9 mouse cellular contexts compared by ENCODE assay signal in genomic region chr2:29846061-29846853, GRCm38 (mm10). TPM values are rescaled to one million over a fixed set of nuclear protein-coding genes. Genes with fewer than 3 reads are reported as not detected.
DNase-seq lines count a peak whose midpoint lies in the region; ATAC-seq and TF ChIP-seq lines count a peak whose summit lies in the region.
"Had no signal": no experiment of that assay in that cellular context is flagged by ENCODE, and none has a peak within 500 bp of the region (broad histone marks: within the 10 kb centered on the region; RNA-seq: fewer than 3 reads in every experiment).

No protein-coding gene starts in this region.

- DNase-seq in cerebellum, adult 2 months, result peak in 1 of 2 experiments; percentile 38
- DNase-seq in cerebellum, postnatal 4 days (ENCODE audit: low spot score in 2 of 2), result no peak
- peak; percentile 61 to 66 for DNase-seq in right cerebral cortex, postnatal 10 days (ENCODE audit: low spot score in 2 of 2)
- no peak for DNase-seq in right cerebral cortex, adult 2 months (ENCODE audit: low spot score in 2 of 2)
- DNase-seq in adrenal gland, postnatal 25 days, result no peak
- no peak for DNase-seq in lung, postnatal 10 days

- no peak for TF ChIP-seq CTCF in cerebellum, adult 2 months (IDR thresholded peaks at IDR 0.05; ENCODE audit: borderline replicate concordance, insufficient read depth, low read depth, low read length)

- H3K4me2 ChIP-seq in limb, embryonic 12.5 days, result peak overlapping the region; percentile 59
- H3K4me2 ChIP-seq in stomach, embryonic 14.5 days (replicated peaks; ENCODE audit: low read depth, low read length), result peak overlapping the region; percentile 35

- H3K36me3 ChIP-seq in limb, embryonic 12.5 days, result peaks cover 33% of the 10 kb centered on the region
- H3K36me3 ChIP-seq in stomach, embryonic 14.5 days (ENCODE audit: control insufficient read depth, insufficient read depth, low read length), result peaks cover 11% of the 10 kb centered on the region

- ATAC-seq in limb, embryonic 12.5 days (ENCODE audit: insufficient number of reproducible peaks, insufficient read depth, low FRiP score, low TSS enrichment, low read depth), result peak; percentile 4; the same call in 1 of the 2 replicates
- no peak for ATAC-seq in stomach, embryonic 14.5 days (ENCODE audit: insufficient number of reproducible peaks, insufficient read depth, low FRiP score, low read depth)

- H3K4me3 ChIP-seq in cerebellum, adult 2 months (replicated peaks; ENCODE audit: insufficient read depth, low read depth, low read length), result peak overlapping the region; percentile 29
- H3K4me3 ChIP-seq in limb, embryonic 12.5 days (replicated peaks), result peak overlapping the region; percentile 38
- peak overlapping the region; percentile 18 for H3K4me3 ChIP-seq in stomach, embryonic 14.5 days (ENCODE audit: low read depth, low read length)
- H3K4me3 ChIP-seq: megakaryocyte, embryonic 14.5 days had no signal

- no peaks in the 10 kb centered on the region for H3K27me3 ChIP-seq in cerebellum, adult 2 months (ENCODE audit: control insufficient read depth, insufficient read depth, low read length)
- H3K27me3 ChIP-seq in limb, embryonic 12.5 days, result peaks cover 78% of the 10 kb centered on the region
- peaks cover 32% of the 10 kb centered on the region for H3K27me3 ChIP-seq in stomach, embryonic 14.5 days (ENCODE audit: control insufficient read depth, insufficient read depth, low read length)
- H3K27me3 ChIP-seq: megakaryocyte, embryonic 14.5 days had no signal

- WGBS in cerebellum, adult 2 months, result 10% methylated on average over 47 of the region's 47 CpGs
- 3% methylated on average over 47 of the region's 47 CpGs for WGBS in limb, embryonic 12.5 days
- 8% methylated on average over 47 of the region's 47 CpGs for WGBS in stomach, embryonic 14.5 days

- no peaks in the 10 kb centered on the region for H3K9me3 ChIP-seq in limb, embryonic 12.5 days
- H3K9me3 ChIP-seq in stomach, embryonic 14.5 days (ENCODE audit: control insufficient read depth, low read depth, low read length), result no peaks in the 10 kb centered on the region
- H3K9me3 ChIP-seq: megakaryocyte, embryonic 14.5 days had no signal

- H3K9ac ChIP-seq in limb, embryonic 12.5 days (replicated peaks), result peak overlapping the region; percentile 47; the same call in 1 of the 2 replicates
- no peak overlapping the region for H3K9ac ChIP-seq in stomach, embryonic 14.5 days (replicated peaks; ENCODE audit: low read depth, low read length)

- TF ChIP-seq POLR2A in cerebellum, adult 2 months (IDR thresholded peaks at IDR 0.05; ENCODE audit: borderline replicate concordance, insufficient read depth, low read length), result no peak

- no peaks in the 10 kb centered on the region for H3K4me1 ChIP-seq in cerebellum, adult 2 months (ENCODE audit: control insufficient read depth, insufficient read depth, low read length)
- peaks cover 14% of the 10 kb centered on the region for H3K4me1 ChIP-seq in limb, embryonic 12.5 days (replicated peaks)
- peaks cover 6% of the 10 kb centered on the region; the same call in 1 of the 2 replicates for H3K4me1 ChIP-seq in stomach, embryonic 14.5 days (ENCODE audit: control insufficient read depth, insufficient read depth, low read length)

- peak overlapping the region; percentile 35; the same call in 1 of the 2 replicates for H3K27ac ChIP-seq in cerebellum, adult 2 months (ENCODE audit: insufficient read depth, low read length)
- H3K27ac ChIP-seq in limb, embryonic 12.5 days, result no peak overlapping the region
- H3K27ac ChIP-seq in stomach, embryonic 14.5 days (ENCODE audit: low read length), result no peak overlapping the region

RNA-seq across cellular contexts. Expression of gene Cercam, which starts 22.7 kb away (rescaled TPM):
- polyA plus RNA-seq in cerebellum, adult 2 months (2012; rRNA removed), result 30.4 and 38.2 TPM in 2 replicates
- polyA plus RNA-seq in limb, embryonic 12.5 days (2016; fragmentation: Nextera tagmentation; extraction: Ambion mirVana), result 15.1 and 18.3 TPM in 2 replicates
- polyA plus RNA-seq in stomach, embryonic 14.5 days (2014; fragmentation: Nextera tagmentation; extraction: Ambion mirVana), result 23.6 and 28.1 TPM in 2 replicates
- total RNA-seq in adrenal gland, postnatal 25 days (2021), result 11.3 and 11.6 TPM in 2 replicates

RNA-seq across cellular contexts. Expression of gene Urm1, which starts 26.4 kb away (rescaled TPM):
- polyA plus RNA-seq in cerebellum, adult 2 months (2012; rRNA removed), result 78.6 and 89.6 TPM in 2 replicates
- 21.1 and 22.0 TPM in 2 replicates for polyA plus RNA-seq in limb, embryonic 12.5 days (2016; fragmentation: Nextera tagmentation; extraction: Ambion mirVana)
- polyA plus RNA-seq in stomach, embryonic 14.5 days (2014; fragmentation: Nextera tagmentation; extraction: Ambion mirVana), result 20.8 and 24.6 TPM in 2 replicates
- 27.4 and 39.2 TPM in 2 replicates for total RNA-seq in adrenal gland, postnatal 25 days (2021)

RNA-seq across cellular contexts. Expression of gene Odf2, which starts 42.8 kb away (rescaled TPM):
- 264 and 287 TPM in 2 replicates for polyA plus RNA-seq in cerebellum, adult 2 months (2012; rRNA removed)
- polyA plus RNA-seq in limb, embryonic 12.5 days (2016; fragmentation: Nextera tagmentation; extraction: Ambion mirVana), result 88.5 and 101 TPM in 2 replicates
- 64.3 and 67.2 TPM in 2 replicates for polyA plus RNA-seq in stomach, embryonic 14.5 days (2014; fragmentation: Nextera tagmentation; extraction: Ambion mirVana)
- total RNA-seq in adrenal gland, postnatal 25 days (2021), result 51.0 and 66.3 TPM in 2 replicates

RNA-seq across cellular contexts. Expression of gene Slc27a4, which starts 43.8 kb away (rescaled TPM):
- 90.6 TPM in 2 replicates for polyA plus RNA-seq in cerebellum, adult 2 months (2012; rRNA removed)
- polyA plus RNA-seq in limb, embryonic 12.5 days (2016; fragmentation: Nextera tagmentation; extraction: Ambion mirVana), result 15.4 and 15.7 TPM in 2 replicates
- polyA plus RNA-seq in stomach, embryonic 14.5 days (2014; fragmentation: Nextera tagmentation; extraction: Ambion mirVana), result 12.2 TPM in 2 replicates
- total RNA-seq in adrenal gland, postnatal 25 days (2021), result 40.9 and 42.2 TPM in 2 replicates

RNA-seq across cellular contexts. Expression of gene Trub2, which starts 58.0 kb away (rescaled TPM):
- polyA plus RNA-seq in cerebellum, adult 2 months (2012; rRNA removed), result 39.9 and 42.8 TPM in 2 replicates
- polyA plus RNA-seq in limb, embryonic 12.5 days (2016; fragmentation: Nextera tagmentation; extraction: Ambion mirVana), result 52.2 and 57.5 TPM in 2 replicates
- 31.0 and 32.3 TPM in 2 replicates for polyA plus RNA-seq in stomach, embryonic 14.5 days (2014; fragmentation: Nextera tagmentation; extraction: Ambion mirVana)
- 29.8 and 42.5 TPM in 2 replicates for total RNA-seq in adrenal gland, postnatal 25 days (2021)

Comparison
In these comparisons a context has a peak if more than half of its experiments do, and no peak if none do; other contexts are left out.
1. DNase-seq: peak in right cerebral cortex, postnatal 10 days (2 of 2); none in cerebellum, postnatal 4 days (0 of 2), right cerebral cortex, adult 2 months (0 of 2), adrenal gland, postnatal 25 days (single experiment) and lung, postnatal 10 days (single experiment).
2. Peak in every context shown above with its lines, with median percentiles within 50 percentile points of each other: H3K4me3 ChIP-seq.